Mouse (Mus musculus) right cerebral cortex, adult 18-20 months (tissue): ENCODE measurements at regions not wholly inside any gene's neighbourhood (a gene's known extent, or its start where the extent isn't known, plus 50 kb on each side); places are given as distances from the start of the nearest gene placed in this dataset.
A peak's percentile ranks its signal among the peaks of the same experiment; 100 is the strongest.

Experiments
- DNase-seq: peaks from one replicate; pipeline ENCODE4 v3.0.0; 2022; ENCODE audit warnings: mixed read lengths

GRCm38 (mm10) chr12:86830247-86830585 is 54.4 kb downstream of the Irf2bpl start:
- DNase-seq: no peak

GRCm38 (mm10) chr12:86829581-86830246 is 54.9 kb downstream of the Irf2bpl start:
- DNase-seq: no peak

GRCm38 (mm10) chr12:86827241-86827606 is 57.4 kb downstream of the Irf2bpl start:
- no peak for DNase-seq

DNA sequence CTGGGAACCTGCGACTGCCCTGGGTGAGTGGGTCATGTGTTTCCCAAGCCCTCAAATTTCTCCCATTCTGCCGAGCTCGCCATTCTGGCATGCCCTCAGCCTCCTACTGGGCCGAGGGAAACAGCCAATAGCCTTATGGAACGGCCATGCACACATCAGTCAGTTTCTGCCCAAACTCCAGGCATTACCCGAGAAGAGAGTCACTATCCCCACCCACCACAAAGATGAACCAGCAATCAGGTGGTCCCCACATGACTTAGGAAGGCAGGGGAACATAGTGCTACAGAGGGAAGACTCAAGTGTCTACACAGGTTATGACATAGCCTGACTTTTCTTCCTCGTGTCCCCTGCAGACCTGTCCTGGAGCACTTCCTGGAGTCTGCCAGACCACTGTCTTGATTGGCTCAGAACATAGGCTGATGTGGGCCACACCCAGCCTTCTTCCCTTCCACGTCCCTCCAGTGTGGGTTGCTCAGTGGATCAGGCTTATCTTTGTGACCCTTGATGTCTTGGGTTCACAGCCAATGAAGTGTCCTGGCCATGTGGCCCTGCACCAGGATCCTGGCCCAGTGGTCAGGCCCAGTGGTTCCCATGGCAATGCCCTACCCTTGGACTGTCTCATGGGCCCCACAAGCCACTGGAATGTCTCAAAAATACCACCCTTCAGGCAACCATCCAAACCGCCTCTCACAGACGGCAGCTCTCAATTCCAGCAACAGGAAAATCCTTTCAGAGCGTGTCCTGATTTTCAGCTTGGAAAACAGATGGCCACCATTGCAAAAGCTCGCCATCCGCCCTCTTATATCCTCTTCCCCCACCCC is 58.0 kb downstream of the Irf2bpl start:
- DNase-seq: peak; percentile 88

DNA sequence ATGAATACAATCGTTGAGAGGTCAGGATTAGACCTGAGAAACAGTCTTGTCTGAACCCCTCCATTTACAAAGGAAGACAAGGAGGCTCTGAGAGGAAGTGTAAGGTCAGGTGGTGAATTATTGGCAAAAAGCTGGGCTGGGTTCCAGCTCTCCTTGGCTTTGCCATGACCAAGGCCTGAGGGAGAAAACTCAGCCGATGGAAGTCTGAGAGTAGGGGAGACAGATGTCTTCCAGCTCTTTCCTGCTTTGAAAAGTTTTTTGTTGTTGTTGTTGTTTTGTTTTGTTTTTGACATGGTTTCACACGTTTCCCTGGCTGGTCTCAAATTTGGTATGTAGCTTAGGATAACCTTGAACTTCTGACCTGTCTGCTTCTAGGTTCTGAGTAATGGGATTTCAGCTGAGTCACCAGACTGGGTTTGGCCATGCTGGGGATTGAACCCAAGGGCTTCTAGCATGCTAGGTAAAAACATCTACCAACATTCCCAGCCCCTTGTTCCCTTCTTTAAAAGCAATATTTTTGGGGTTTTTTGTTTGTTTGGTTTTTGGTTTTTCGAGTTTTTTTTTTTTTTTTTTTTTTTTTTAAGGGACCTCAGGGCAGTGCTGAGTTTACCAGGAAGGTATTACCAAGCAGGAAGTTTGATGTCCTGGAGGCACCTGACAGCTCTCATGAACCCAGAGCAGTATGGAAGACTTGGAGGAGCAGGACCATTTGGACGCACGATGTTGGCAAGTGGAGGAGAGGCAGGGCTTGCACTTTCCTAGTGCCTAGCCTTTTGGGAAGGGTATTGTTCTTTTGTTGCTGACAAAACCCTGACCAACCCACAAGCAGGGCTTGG is 58.8 kb downstream of the Irf2bpl start:
- no peak for DNase-seq

DNA sequence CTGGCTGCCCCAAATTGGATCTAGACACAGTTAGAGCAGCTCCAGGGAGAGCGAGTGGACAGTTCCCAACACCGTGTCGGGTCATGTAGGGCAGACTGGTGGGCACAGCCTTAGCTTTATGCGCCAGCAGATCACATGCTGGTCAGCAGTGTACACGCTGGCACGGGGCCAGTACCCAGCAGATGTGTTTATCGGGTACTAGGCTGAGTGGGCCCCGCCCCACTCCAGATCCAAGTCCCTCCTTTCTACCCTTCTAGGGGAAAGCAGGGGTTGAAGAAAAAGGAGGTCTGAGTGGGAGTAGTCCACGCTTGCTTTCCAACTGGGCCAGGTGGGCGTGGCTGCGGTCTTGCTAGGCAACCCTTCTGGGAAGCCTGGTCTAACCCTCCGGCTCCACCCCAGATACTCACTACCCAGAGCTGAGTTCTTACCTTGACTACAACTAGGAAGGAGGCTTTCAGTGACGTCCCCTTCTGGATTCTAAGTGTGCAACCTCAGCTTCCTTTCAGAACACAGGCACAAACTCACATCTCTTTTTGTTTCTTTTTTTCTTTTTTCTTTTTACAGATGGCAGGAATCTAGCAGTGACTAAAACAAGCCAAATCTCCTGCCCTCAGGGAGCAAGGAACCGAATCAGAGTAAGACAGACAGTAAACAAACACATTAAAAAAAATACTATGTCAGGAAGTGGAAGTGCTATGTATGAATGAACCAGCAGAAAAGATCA is 59.6 kb downstream of the Irf2bpl start:
- DNase-seq: peak; percentile 84

GRCm38 (mm10) chr12:86823855-86824589 is 60.6 kb downstream of the Irf2bpl start:
- DNase-seq: peak; percentile 92

DNA sequence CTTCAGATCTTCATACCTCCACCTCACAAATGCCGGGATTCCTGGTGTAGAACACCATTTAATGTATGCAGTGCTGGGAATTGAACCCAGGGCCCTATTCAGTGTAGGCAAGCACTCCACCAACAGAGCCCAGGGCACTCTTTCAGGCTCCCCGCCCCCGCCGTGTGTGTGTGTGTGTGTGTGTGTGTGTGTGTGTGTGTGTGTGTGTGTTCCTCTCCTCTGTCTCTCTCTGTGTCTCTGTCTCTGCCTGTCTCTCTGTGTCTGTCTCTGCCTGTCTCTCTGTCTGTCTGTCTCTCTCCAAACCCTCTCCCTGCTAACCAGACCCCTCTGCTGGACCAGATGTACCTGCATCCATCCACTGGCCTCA is 61.1 kb downstream of the Irf2bpl start:
- DNase-seq: no peak

GRCm38 (mm10) chr12:86821183-86821582 is 63.4 kb downstream of the Irf2bpl start:
- no peak for DNase-seq

GRCm38 (mm10) chr12:86819568-86819967 is 65.0 kb downstream of the Irf2bpl start:
- no peak for DNase-seq

DNA sequence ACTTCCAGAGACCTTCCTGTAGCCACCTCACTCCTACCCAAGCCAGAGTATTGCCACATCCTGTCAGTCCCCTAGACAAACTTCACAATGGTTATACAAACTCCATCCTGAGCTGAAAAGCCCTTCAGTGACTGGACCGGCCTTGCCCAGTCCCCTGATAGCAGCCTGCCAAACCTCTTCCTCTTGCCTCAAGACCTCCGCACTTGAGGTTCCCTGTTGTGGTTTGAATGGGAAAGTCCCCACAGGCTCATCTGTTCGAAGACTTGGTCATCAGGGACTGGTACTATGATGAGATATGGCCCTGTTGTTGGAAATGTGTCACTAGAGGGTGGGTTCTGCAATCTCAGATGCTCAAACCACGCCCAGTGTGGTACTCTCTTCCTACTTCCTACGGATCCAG is 65.4 kb downstream of the Irf2bpl start:
- DNase-seq: no peak

DNA sequence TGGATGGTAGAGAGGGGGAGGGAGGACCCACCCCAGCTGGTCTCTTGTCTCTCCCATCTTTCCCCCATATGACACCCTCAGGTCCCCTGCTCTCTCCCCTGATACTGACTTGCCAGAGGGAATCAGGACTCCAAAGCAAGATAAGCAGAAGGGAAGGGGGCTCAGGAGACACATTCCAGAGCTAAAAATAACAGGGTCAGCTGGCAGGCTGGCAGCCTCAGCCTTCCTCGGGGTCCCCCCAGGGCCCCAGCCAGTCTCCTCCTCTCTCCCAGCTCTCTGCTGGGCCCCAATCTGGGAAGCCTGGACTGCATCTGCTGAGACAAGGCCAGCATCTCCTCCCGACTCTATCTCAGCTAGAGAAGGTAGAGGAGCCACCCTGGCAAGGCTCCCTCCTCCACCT is 66.4 kb downstream of the Irf2bpl start:
- DNase-seq: no peak

DNA sequence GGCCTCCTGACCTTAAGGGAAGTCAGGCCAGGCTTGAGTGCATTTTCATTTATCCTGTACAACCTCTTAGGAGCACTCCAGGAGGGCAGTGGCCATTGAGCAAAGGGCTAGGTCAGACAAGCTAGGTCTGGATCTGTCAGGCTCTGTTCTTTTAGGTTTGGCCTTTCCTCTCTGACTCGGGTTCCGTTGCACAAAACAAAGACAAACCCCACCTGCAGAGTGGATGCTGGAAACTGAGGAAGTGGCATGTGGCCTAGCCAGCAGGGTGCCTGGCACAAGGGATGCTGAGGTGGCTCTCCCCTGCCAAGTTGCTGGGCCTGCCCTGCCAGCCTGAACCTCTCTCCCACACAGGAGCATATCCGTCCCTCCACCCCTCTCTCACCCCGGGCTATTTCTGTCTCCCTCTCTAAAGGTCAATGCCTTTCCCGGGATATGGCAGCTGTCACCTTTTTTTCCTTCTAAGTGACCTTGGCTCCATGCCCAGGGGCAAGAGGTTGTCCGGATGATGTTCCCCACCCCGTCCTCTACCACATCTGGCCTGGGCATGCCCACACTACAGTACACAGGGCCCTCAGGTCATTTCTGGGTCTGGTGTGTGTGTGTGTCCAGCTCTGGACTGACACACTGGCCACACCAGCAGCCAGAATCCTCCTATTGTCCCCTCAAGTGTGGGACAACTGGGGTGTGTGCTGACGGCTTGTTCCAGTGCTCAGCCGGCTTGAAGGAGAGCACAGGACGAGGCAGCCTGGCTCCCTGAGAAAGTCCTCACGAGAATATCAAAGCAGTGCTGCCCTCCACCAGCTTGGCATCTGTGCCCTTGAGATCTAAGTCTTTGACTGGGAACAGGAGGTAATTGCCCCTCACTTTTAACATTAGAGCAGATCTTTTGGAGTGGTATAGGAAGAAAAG is 67.6 kb downstream of the Irf2bpl start:
- DNase-seq: no peak

GRCm38 (mm10) chr12:86816171-86816701 is 68.4 kb downstream of the Irf2bpl start:
- peak; percentile 88 for DNase-seq

GRCm38 (mm10) chr12:86814740-86815139 is 69.9 kb downstream of the Irf2bpl start:
- DNase-seq: peak; percentile 48
